Mouse (Mus musculus) intestine, postnatal 0 days (tissue): ENCODE measurements at regions not wholly inside any gene's neighbourhood (a gene's known extent, or its start where the extent isn't known, plus 50 kb on each side); places are given as distances from the start of the nearest gene placed in this dataset.

Experiments used
- ATAC-seq: fragments of 200-750 bp; cut with Nextera tagmentation; 2 replicates; pipeline ENCODE4 v1.8.0; 2017; ENCODE audit warnings: mild to moderate bottlenecking, moderate TSS enrichment, moderate library complexity
- H3K27ac ChIP-seq: fragments of 300-500 bp; sonication (generic); 2 replicates; pipeline ENCODE4 v1.5.1; 2014; ENCODE audit warnings: mild to moderate bottlenecking, low read depth, low read length, moderate library complexity
- H3K27me3 ChIP-seq: fragments of 300-500 bp; sonication (generic); replicated peaks from 2 replicates; pipeline ENCODE4 v1.6.1; 2014; ENCODE audit warnings: low read length, mixed read lengths; ENCODE audit not compliant: control insufficient read depth, insufficient read depth
- H3K36me3 ChIP-seq: fragments of 300-500 bp; sonication (generic); 2 replicates; pipeline ENCODE4 v1.6.1; 2014; ENCODE audit warnings: mild to moderate bottlenecking, moderate library complexity; ENCODE audit not compliant: control insufficient read depth, insufficient read depth
- H3K4me1 ChIP-seq: fragments of 300-500 bp; sonication (generic); replicated peaks from 2 replicates; pipeline ENCODE4 v1.6.1; 2014; ENCODE audit warnings: antibody characterized with exemption, low read length, mixed read lengths; ENCODE audit not compliant: control insufficient read depth, insufficient read depth
- H3K4me2 ChIP-seq: fragments of 300-500 bp; sonication (generic); replicated peaks from 2 replicates; pipeline ENCODE4 v1.6.1; 2014; ENCODE audit warnings: low read depth, mild to moderate bottlenecking, moderate library complexity
- H3K4me3 ChIP-seq: fragments of 300-500 bp; sonication (generic); 2 replicates; pipeline ENCODE4 v1.5.1; 2014; ENCODE audit warnings: low read depth, low read length
- H3K9ac ChIP-seq: fragments of 300-500 bp; sonication (generic); 2 replicates; pipeline ENCODE4 v1.6.1; 2014; ENCODE audit warnings: mild to moderate bottlenecking, low read depth, low read length
- H3K9me3 ChIP-seq: fragments of 300-500 bp; sonication (generic); 2 replicates; pipeline ENCODE4 v1.6.1; 2016; ENCODE audit warnings: mixed run types; ENCODE audit not compliant: control insufficient read depth
- CTCF ChIP-seq: sonication (generic); IDR thresholded peaks from 2 replicates; pipeline ENCODE4 v1.5.1; 2016; ENCODE audit warnings: low read depth, mild to moderate bottlenecking, control low read depth, antibody characterized with exemption, moderate library complexity
- WGBS: fragments of 180-500 bp; shearing (Covaris S2); extraction: QIAGEN DNeasy Blood & Tissue Kit; methylation state at CpG from one replicate; pipeline ENCODE4 v1.1.7; 2014; 5-methylcytosine and 5-hydroxymethylcytosine counted together

GRCm38 (mm10) chr12:47252306-47252705, 433.6 kb upstream of the Nova1 start:
- Histone ChIP-seq H3K9ac (no peak overlapping the region), H3K4me2 (no peak overlapping the region), H3K27ac (no peak overlapping the region), H3K36me3 (no peaks in the 10 kb centered on the region), H3K27me3 (no peaks in the 10 kb centered on the region), H3K4me3 (no peak overlapping the region), H3K4me1 (no peaks in the 10 kb centered on the region), H3K9me3 (no peaks in the 10 kb centered on the region)
- ATAC-seq: no peak
- TF ChIP-seq CTCF: no peak

- H3K4me3 ChIP-seq: no peak overlapping the region
- ATAC-seq: no peak
These were observed 425.1 kb upstream of the Nova1 start for GRCm38 (mm10) chr12:47243623-47244514.

GRCm38 (mm10) chr12:47220016-47220415, 401.3 kb upstream of the Nova1 start:
- Histone ChIP-seq H3K9ac (no peak overlapping the region), H3K4me2 (no peak overlapping the region), H3K36me3 (no peaks in the 10 kb centered on the region), H3K27ac (no peak overlapping the region), H3K4me3 (no peak overlapping the region), H3K27me3 (no peaks in the 10 kb centered on the region), H3K9me3 (no peaks in the 10 kb centered on the region), H3K4me1 (no peaks in the 10 kb centered on the region)
- ATAC-seq: no peak
- TF ChIP-seq CTCF: no peak
- WGBS: 51% methylated on average over 4 of the region's 4 CpGs

More at GRCm38 (mm10) chr12:47243623-47244514, 425.1 kb upstream of the Nova1 start:
- TF ChIP-seq CTCF: no peak
- H3K4me2 ChIP-seq: no peak overlapping the region
- no peak overlapping the region for H3K9ac ChIP-seq
- H3K36me3 ChIP-seq: no peaks in the 10 kb centered on the region
- no peak overlapping the region for H3K27ac ChIP-seq
- no peaks in the 10 kb centered on the region for H3K4me1 ChIP-seq
- H3K27me3 ChIP-seq: no peaks in the 10 kb centered on the region
- 67% methylated on average over 3 of the region's 3 CpGs for WGBS
- no peaks in the 10 kb centered on the region for H3K9me3 ChIP-seq

- TF ChIP-seq CTCF: no peak
- Histone ChIP-seq H3K27ac (no peak overlapping the region), H3K9me3 (no peaks in the 10 kb centered on the region), H3K4me2 (no peak overlapping the region), H3K36me3 (no peaks in the 10 kb centered on the region), H3K4me3 (no peak overlapping the region), H3K4me1 (no peaks in the 10 kb centered on the region), H3K27me3 (no peaks in the 10 kb centered on the region), H3K9ac (no peak overlapping the region)
- WGBS: 27% methylated on average over 2 of the region's 2 CpGs
- ATAC-seq: no peak
These were observed 400.6 kb upstream of the Nova1 start for GRCm38 (mm10) chr12:47219340-47219739.

GRCm38 (mm10) chr12:47211417-47212104, 392.8 kb upstream of the Nova1 start:
- H3K27me3 ChIP-seq: no peaks in the 10 kb centered on the region
- no peaks in the 10 kb centered on the region for H3K4me1 ChIP-seq
- ATAC-seq: no peak
- 80% methylated on average over 4 of the region's 4 CpGs for WGBS
- H3K4me2 ChIP-seq: no peak overlapping the region
- no peak for TF ChIP-seq CTCF
- no peak overlapping the region for H3K9ac ChIP-seq
- no peak overlapping the region for H3K27ac ChIP-seq
- no peaks in the 10 kb centered on the region for H3K9me3 ChIP-seq
- no peak overlapping the region for H3K4me3 ChIP-seq
- H3K36me3 ChIP-seq: no peaks in the 10 kb centered on the region

GRCm38 (mm10) chr12:47202936-47203335, 384.2 kb upstream of the Nova1 start:
- no peaks in the 10 kb centered on the region for H3K36me3 ChIP-seq
- no peak for ATAC-seq
- WGBS: 60% methylated on average over 1 of the region's 1 CpGs
- no peak overlapping the region for H3K27ac ChIP-seq
- H3K27me3 ChIP-seq: no peaks in the 10 kb centered on the region
- no peaks in the 10 kb centered on the region for H3K9me3 ChIP-seq
- TF ChIP-seq CTCF: no peak
- no peaks in the 10 kb centered on the region for H3K4me1 ChIP-seq
- H3K4me3 ChIP-seq: no peak overlapping the region
- no peak overlapping the region for H3K4me2 ChIP-seq
- H3K9ac ChIP-seq: no peak overlapping the region
